Mouse (Mus musculus) embryonic facial prominence, embryonic 14.5 days (tissue): ENCODE measurements around the gene Cryba4. TPM values are rescaled to one million over a fixed set of nuclear protein-coding genes. Genes with fewer than 3 reads are reported as not detected.

Experiments
- ATAC-seq: fragments of 200-750 bp; cut with Nextera tagmentation; 2 replicates; pipeline ENCODE4 v1.8.0; 2017; ENCODE audit warnings: low read depth, moderate number of reproducible peaks, moderate TSS enrichment
- DNase-seq: peaks from one replicate; pipeline ENCODE4 v3.0.0-alpha.2; 2015; ENCODE audit warnings: low spot score
- H3K27ac ChIP-seq: fragments of 300-500 bp; sonication (generic); replicated peaks from 2 replicates; pipeline ENCODE4 v1.5.1; 2014; ENCODE audit warnings: low read depth, mild to moderate bottlenecking, low read length, moderate library complexity
- H3K27me3 ChIP-seq: fragments of 300-500 bp; sonication (generic); replicated peaks from 2 replicates; pipeline ENCODE4 v1.6.1; 2014; ENCODE audit warnings: low read length; ENCODE audit not compliant: control insufficient read depth, insufficient read depth
- H3K36me3 ChIP-seq: fragments of 300-500 bp; sonication (generic); 2 replicates; pipeline ENCODE4 v1.6.1; 2014; ENCODE audit warnings: low read length, mixed read lengths; ENCODE audit not compliant: control insufficient read depth, insufficient read depth
- H3K4me1 ChIP-seq: fragments of 300-500 bp; sonication (generic); 2 replicates; pipeline ENCODE4 v1.6.1; 2014; ENCODE audit warnings: antibody characterized with exemption, low read length; ENCODE audit not compliant: control insufficient read depth, insufficient read depth
- H3K4me2 ChIP-seq: fragments of 300-500 bp; sonication (generic); 2 replicates; pipeline ENCODE4 v1.6.1; 2014; ENCODE audit warnings: low read depth, mild to moderate bottlenecking, low read length, moderate library complexity, mixed read lengths
- H3K4me3 ChIP-seq: fragments of 300-500 bp; sonication (generic); 2 replicates; pipeline ENCODE4 v1.5.1; 2014; ENCODE audit warnings: low read depth, mild to moderate bottlenecking, low read length
- H3K9ac ChIP-seq: fragments of 300-500 bp; sonication (generic); 2 replicates; pipeline ENCODE4 v1.6.1; 2014; ENCODE audit warnings: low read depth, mild to moderate bottlenecking, low read length, moderate library complexity, mixed read lengths
- H3K9me3 ChIP-seq: fragments of 300-500 bp; sonication (generic); 2 replicates; pipeline ENCODE4 v1.6.1; 2016; ENCODE audit warnings: low read length; ENCODE audit not compliant: control insufficient read depth
- WGBS: fragments of 180-500 bp; shearing (Covaris S2); extraction: QIAGEN DNeasy Blood & Tissue Kit; methylation state at CpG from one replicate; pipeline ENCODE4 v1.1.7; 2014; 5-methylcytosine and 5-hydroxymethylcytosine counted together
- polyA plus RNA-seq: library from polyadenylated mRNA; unstranded; fragments of >200 nt; fragmentation: Nextera tagmentation; extraction: Ambion mirVana; gene quantifications from 2 replicates; pipeline ENCODE4 v1.2.1, GENCODE M21; 2014

Cryba4 gene
- polyA plus RNA-seq, 1 experiment from 2014 or later = 2.8 TPM

DNA sequence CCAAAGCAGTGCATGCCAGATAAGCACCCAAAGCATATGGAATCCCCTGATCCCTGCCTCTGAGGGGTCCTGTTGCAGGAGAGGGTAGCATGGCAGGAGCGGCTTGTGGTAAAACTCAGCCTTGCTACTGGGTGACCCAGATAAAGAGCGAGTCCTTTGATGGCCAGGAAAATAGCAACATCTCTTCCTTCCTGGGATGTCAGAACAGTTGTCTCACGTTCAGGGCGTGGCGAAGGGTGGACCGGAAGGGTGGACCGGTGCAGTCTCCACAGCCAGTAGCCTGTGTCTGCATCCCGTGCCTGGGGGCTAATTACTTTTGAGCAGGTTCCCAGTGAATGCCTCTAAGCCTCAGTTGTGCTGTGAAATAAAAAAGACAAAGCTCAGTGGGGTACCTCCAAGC, 851 bp upstream of the Cryba4 start:
- Histone ChIP-seq H3K9me3 (no peaks in the 10 kb centered on the region), H3K27me3 (no peaks in the 10 kb centered on the region), H3K4me1 (peaks cover 6% of the 10 kb centered on the region; the same call in 1 of the 2 replicates), H3K4me3 (no peak overlapping the region), H3K27ac (no peak overlapping the region), H3K4me2 (no peak overlapping the region), H3K36me3 (no peaks in the 10 kb centered on the region), H3K9ac (no peak overlapping the region)
- ATAC-seq = no peak
- 36% methylated on average over 8 of the region's 8 CpGs for WGBS
- DNase-seq = no peak

DNA sequence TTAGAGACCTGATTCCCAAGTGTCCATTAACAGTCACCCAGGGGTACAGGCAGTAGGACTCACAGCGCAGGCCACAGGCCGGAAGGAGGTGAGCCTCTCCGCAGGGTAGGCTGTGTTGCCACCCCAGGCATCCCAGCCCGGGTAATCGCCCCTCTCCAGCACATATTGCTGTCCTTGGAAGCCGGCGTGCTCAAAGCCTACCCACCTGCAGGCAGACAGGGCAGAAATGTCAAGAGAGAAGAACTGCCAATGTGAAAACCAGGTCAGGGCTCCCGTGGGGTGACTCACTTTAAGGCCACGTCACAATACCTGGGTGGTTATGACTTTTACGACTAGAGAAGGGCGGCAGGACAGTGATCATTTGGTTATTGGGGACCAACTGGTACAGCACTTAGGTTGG, 3.2 kb downstream of the Cryba4 start:
- Histone ChIP-seq H3K4me2 (no peak overlapping the region), H3K27ac (no peak overlapping the region), H3K9ac (no peak overlapping the region), H3K9me3 (no peaks in the 10 kb centered on the region), H3K4me3 (no peak overlapping the region), H3K27me3 (no peaks in the 10 kb centered on the region; the same call in 1 of the 2 replicates), H3K36me3 (no peaks in the 10 kb centered on the region), H3K4me1 (no peaks in the 10 kb centered on the region)
- DNase-seq (no peak), ATAC-seq (no peak)
- 83% methylated on average over 11 of the region's 11 CpGs for WGBS

DNA sequence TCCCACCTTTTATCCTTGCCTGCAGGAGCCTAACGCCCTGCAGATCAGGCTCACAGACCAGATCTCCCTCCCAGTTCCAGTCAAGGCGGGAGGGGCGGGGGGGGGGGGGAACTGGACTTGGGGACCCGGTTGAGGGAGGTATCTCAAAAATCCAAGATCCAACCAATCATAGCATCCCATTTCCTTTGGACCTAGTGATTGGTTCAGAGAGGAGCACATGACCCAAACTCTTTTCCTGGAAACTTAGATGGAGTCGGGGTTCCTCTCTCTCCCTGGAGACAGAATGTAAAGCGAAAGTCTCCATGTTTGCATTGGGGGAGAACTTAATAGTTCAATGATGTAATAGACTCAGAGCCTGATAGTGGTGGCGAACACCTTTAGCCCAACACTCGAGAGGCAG, 4.9 kb downstream of the Cryba4 start:
- no peaks in the 10 kb centered on the region; the same call in 1 of the 2 replicates for H3K27me3 ChIP-seq
- DNase-seq (no peak), ATAC-seq (no peak)
- H3K36me3 ChIP-seq = no peaks in the 10 kb centered on the region
- no peak overlapping the region for H3K27ac ChIP-seq
- no peak overlapping the region for H3K9ac ChIP-seq
- H3K4me1 ChIP-seq = no peaks in the 10 kb centered on the region
- WGBS = 36% methylated on average over 8 of the region's 8 CpGs
- no peak overlapping the region for H3K4me2 ChIP-seq
- no peak overlapping the region for H3K4me3 ChIP-seq
- no peaks in the 10 kb centered on the region for H3K9me3 ChIP-seq

DNA sequence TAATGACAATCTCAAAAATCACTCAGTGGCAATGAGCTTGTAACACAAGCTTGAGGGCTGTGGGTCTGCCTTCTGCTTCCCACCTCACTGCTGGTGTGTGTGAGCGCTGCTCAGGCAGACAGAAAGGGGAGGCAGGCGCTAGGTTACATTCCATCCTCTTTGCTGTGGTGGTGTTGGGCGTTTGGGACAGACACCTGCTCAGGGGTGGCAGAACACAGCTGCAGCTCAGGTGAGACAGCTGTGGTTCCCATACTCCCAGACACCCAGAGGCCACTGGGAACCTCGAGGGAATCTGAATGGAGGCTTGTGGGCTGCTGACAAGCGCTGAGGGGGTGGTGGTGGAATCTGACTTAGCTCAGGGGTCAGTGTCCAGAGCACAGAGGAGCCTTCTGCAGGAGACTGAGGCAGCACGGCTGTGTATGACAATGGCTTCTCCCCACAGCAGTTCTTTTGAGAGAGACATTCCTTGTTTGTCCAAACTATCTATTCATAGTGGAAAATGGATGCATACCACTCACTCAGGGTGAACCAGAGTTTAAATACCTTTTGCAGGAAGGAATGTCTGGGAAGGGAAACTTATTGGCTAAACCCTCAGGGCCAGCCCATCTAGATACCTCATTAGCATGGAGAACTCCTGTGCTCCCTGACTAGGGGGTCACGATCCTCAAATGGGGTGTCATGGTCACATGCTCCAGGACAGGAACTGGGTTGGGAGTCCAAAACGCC, 7.3 kb downstream of the Cryba4 start:
- 40% methylated on average over 8 of the region's 8 CpGs for WGBS
- H3K9ac ChIP-seq = no peak overlapping the region
- ATAC-seq = no peak

DNA sequence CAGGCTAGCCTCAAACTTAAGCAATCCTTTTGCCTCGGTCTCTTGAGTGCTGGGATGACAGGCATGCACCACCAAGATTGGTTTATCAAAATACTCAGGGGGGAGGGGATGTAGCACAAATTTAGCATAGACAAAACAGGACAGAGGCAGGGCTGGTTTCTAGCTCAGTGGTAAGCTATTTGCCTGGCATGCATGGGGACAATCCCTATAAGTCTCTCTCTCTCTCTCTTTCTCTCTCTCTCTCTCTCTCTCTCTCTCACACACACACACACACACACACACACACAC, 8.1 kb downstream of the Cryba4 start:
- no peak for DNase-seq
- Histone ChIP-seq H3K27me3 (no peaks in the 10 kb centered on the region; the same call in 1 of the 2 replicates), H3K9me3 (no peaks in the 10 kb centered on the region), H3K4me1 (no peaks in the 10 kb centered on the region), H3K4me3 (no peak overlapping the region), H3K4me2 (no peak overlapping the region), H3K27ac (no peak overlapping the region), H3K36me3 (no peaks in the 10 kb centered on the region), H3K9ac (no peak overlapping the region)
- 65% methylated on average over 1 of the region's 1 CpGs for WGBS
- ATAC-seq = no peak

More for the DNA sequence above, 7.3 kb downstream of the Cryba4 start:
- DNase-seq = no peak
- H3K27me3 ChIP-seq = no peaks in the 10 kb centered on the region; the same call in 1 of the 2 replicates
- no peaks in the 10 kb centered on the region for H3K36me3 ChIP-seq
- no peaks in the 10 kb centered on the region for H3K4me1 ChIP-seq
- H3K4me2 ChIP-seq = no peak overlapping the region
- no peak overlapping the region for H3K4me3 ChIP-seq
- no peak overlapping the region for H3K27ac ChIP-seq
- H3K9me3 ChIP-seq = no peaks in the 10 kb centered on the region

DNA sequence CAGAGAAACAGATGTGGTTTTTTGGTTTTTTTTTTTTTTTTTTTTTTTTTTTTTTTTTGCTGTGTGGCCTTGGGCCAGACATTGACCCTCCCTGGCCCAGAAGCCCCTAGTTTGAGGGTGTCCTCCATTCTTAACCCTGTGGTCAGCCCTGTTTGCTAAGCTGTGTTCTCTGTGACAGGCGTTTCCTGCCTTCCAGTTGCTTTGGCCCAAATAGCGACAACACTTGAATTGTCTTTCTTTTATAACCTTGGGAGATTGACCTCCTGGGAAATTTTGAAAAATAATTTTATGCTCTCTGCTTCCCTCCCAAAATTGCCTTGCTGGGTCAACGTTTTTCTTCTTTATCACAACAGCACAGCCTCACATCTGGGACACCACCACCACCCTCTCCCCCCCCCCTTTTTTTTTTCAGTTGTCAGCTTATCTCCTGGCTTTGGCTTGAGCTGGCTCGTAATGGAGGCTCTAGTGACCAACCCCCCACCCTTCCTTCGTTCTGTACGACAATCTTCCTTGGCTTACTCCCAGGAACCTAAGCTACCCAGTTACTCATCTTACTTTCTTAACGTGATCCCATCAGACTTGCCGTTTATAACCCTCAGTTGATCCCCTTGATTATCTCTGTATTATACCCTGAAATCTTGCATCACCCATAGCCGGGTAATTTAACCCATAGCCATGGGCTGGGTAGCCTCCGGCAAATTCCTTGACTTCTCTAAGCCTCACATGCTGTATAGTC, 8.6 kb downstream of the Cryba4 start:
- Histone ChIP-seq H3K27me3 (peaks cover under 1% of the 10 kb centered on the region), H3K4me3 (no peak overlapping the region), H3K36me3 (no peaks in the 10 kb centered on the region), H3K9ac (no peak overlapping the region), H3K4me1 (no peaks in the 10 kb centered on the region), H3K27ac (no peak overlapping the region), H3K4me2 (no peak overlapping the region), H3K9me3 (no peaks in the 10 kb centered on the region)
- ATAC-seq (no peak), DNase-seq (no peak)
- 57% methylated on average over 10 of the region's 10 CpGs for WGBS

DNA sequence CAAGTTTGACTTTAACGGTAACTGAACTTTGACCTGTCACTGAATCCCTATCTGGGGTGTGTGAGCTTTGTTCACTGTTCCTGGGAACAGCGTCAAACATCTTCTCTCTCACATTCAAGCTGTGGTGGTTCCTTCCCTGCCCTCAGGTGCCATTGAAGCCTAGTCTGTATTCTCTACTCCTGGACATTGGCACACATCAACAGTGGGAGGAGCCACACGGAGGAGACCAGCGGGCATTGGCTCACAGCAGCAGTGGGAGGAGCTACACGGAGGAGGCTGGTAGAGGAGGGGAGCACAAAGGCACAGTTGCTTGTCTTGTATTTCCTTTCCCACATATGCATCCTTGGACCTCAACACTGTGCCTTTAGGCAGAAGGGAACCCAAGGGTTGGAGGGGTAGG, 9.3 kb downstream of the Cryba4 start:
- no peak overlapping the region for H3K27ac ChIP-seq
- H3K4me2 ChIP-seq = no peak overlapping the region
- no peak overlapping the region for H3K9ac ChIP-seq
- no peak for DNase-seq
- no peaks in the 10 kb centered on the region for H3K36me3 ChIP-seq
- ATAC-seq = no peak
- H3K27me3 ChIP-seq = peaks cover 7% of the 10 kb centered on the region
- H3K4me3 ChIP-seq = no peak overlapping the region
- H3K4me1 ChIP-seq = no peaks in the 10 kb centered on the region
- no peaks in the 10 kb centered on the region for H3K9me3 ChIP-seq
- 59% methylated on average over 5 of the region's 5 CpGs for WGBS

DNA sequence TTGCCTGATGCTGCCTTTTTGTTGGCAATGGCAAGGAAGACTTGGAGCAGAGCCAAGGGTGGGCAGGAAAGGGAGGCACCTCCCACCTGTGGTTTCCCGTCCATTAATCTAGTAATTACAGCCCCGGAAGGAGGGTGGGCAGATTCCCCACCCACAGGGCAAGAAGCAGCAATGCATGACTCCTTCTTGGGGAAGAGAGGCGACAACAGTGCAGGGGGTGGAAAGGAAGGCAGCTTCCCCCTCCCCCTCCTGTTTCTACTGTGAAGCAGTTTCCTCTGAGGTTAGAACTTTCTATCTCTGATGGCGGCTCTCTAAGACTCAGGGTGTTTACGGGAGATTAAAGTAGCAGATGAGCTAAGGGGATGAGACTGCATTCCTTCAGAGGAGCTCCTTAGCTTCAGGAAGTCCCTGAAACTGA, 9.9 kb downstream of the Cryba4 start:
- Histone ChIP-seq H3K27me3 (peaks cover 12% of the 10 kb centered on the region), H3K4me1 (no peaks in the 10 kb centered on the region), H3K4me3 (no peak overlapping the region), H3K27ac (no peak overlapping the region), H3K4me2 (no peak overlapping the region), H3K9me3 (no peaks in the 10 kb centered on the region), H3K9ac (no peak overlapping the region), H3K36me3 (no peaks in the 10 kb centered on the region)
- ATAC-seq = no peak
- DNase-seq = peak; percentile 58
- 57% methylated on average over 5 of the region's 5 CpGs for WGBS

DNA sequence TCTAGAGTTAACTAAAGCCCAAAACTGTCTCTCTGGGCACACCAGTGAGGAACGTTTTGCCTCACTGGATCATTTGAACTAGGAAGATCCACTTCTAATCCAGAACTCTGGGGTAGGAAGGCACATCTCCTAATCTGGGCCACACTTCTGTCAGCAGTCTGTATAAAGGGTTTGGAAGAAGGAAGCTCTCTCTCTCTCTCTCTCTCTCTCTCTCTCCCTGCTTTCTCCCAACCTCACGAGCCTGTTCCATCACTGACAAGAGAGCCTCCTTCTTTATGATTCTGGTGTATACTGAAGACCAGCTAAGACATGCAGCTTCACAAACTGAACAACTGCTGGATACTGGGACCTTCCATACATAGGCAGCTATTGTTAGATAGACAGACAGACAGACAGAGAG, 10.5 kb downstream of the Cryba4 start:
- H3K27me3 ChIP-seq = peaks cover 14% of the 10 kb centered on the region; the same call in 1 of the 2 replicates
- no peak for ATAC-seq
- no peak overlapping the region for H3K4me2 ChIP-seq
- no peaks in the 10 kb centered on the region for H3K36me3 ChIP-seq
- no peak for DNase-seq
- 73% methylated on average over 2 of the region's 2 CpGs for WGBS
- no peaks in the 10 kb centered on the region for H3K4me1 ChIP-seq
- H3K9ac ChIP-seq = no peak overlapping the region
- H3K27ac ChIP-seq = no peak overlapping the region
- no peaks in the 10 kb centered on the region for H3K9me3 ChIP-seq
- H3K4me3 ChIP-seq = no peak overlapping the region
